Mouse (Mus musculus): ENCODE measurements at regions not wholly inside any gene's neighbourhood (a gene's known extent, or its start where the extent isn't known, plus 50 kb on each side); places are given as distances from the start of the nearest gene placed in this dataset.

DNA sequence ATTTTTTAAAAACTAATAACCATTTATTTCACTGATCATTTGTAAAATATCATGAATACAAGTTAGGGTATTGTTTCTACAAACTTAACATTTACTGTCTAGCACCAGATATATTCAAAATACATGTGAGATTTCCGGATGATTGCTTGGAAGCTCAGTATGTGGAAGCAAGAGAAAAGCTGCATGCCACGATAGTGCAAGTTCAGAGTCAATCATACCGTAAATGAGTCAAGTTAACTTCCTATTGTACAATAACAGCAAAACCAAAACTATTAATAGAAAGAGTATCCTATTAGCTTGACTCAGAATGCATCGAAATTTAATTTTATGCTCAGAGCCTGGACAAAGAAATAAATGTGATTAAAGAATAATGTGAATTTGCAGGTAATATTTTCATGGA, 1284.6 kb upstream of the Cited2 start:
- Histone ChIP-seq H3K27me3 (no peaks in the 10 kb centered on the region), H3K4me3 (replicated peaks) (no peak overlapping the region), H3K36me3 (no peaks in the 10 kb centered on the region), H3K9ac (no peak overlapping the region), H3K9me3 (replicated peaks) (no peaks in the 10 kb centered on the region), H3K4me2 (replicated peaks) (no peak overlapping the region), H3K4me1 (no peaks in the 10 kb centered on the region), H3K27ac (replicated peaks) (no peak overlapping the region)
- WGBS = 83% methylated on average over 4 of the region's 4 CpGs
- no peak for ATAC-seq (ENCODE audit: insufficient number of reproducible peaks, low FRiP score, low TSS enrichment, low read depth)

- Histone ChIP-seq H3K4me1 (no peaks in the 10 kb centered on the region), H3K27ac (replicated peaks) (no peak overlapping the region), H3K4me3 (replicated peaks) (no peak overlapping the region), H3K4me2 (replicated peaks) (no peak overlapping the region), H3K9me3 (replicated peaks) (no peaks in the 10 kb centered on the region), H3K27me3 (no peaks in the 10 kb centered on the region), H3K36me3 (no peaks in the 10 kb centered on the region), H3K9ac (no peak overlapping the region)
- 35% methylated on average over 3 of the region's 3 CpGs for WGBS
- ATAC-seq (ENCODE audit: insufficient number of reproducible peaks, low FRiP score, low TSS enrichment, low read depth) = no peak
These were observed 1281.9 kb upstream of the Cited2 start for GRCm38 (mm10) chr10:16440932-16441640.

DNA sequence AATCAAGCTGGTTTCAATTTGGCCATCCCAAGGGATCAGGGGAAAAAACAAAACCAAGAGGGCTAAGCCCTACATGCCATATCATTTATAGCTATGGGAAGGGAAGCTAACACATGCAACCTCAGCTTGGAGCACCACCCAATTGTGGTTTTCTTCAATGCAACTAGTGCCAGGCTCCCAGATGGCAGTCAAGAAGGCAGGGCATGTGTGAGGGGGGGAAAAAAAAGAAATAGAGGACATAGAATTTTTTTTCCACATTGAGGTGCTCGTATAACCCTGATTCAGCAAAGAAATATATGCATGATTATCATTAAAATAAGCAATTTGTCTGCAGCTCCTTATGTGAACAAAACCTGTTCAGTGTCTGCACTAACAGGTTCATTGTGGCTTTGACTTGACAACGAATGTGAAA, 1281.4 kb upstream of the Cited2 start:
- H3K36me3 ChIP-seq = no peaks in the 10 kb centered on the region
- ATAC-seq (ENCODE audit: insufficient number of reproducible peaks, low FRiP score, low TSS enrichment, low read depth) = no peak
- H3K27me3 ChIP-seq = no peaks in the 10 kb centered on the region
- no peak overlapping the region for H3K4me2 ChIP-seq (replicated peaks)
- no peak overlapping the region for H3K4me3 ChIP-seq (replicated peaks)
- no peaks in the 10 kb centered on the region for H3K4me1 ChIP-seq
- 63% methylated on average over 2 of the region's 2 CpGs for WGBS
- no peaks in the 10 kb centered on the region for H3K9me3 ChIP-seq (replicated peaks)
- H3K27ac ChIP-seq (replicated peaks) = no peak overlapping the region
- no peak overlapping the region for H3K9ac ChIP-seq

GRCm38 (mm10) chr10:16443901-16444300, 1279.1 kb upstream of the Cited2 start:
- H3K4me2 ChIP-seq (replicated peaks) = no peak overlapping the region
- no peaks in the 10 kb centered on the region for H3K9me3 ChIP-seq (replicated peaks)
- no peaks in the 10 kb centered on the region for H3K4me1 ChIP-seq
- no peaks in the 10 kb centered on the region for H3K27me3 ChIP-seq
- ATAC-seq (ENCODE audit: insufficient number of reproducible peaks, low FRiP score, low TSS enrichment, low read depth) = no peak
- H3K4me3 ChIP-seq (replicated peaks) = no peak overlapping the region
- H3K27ac ChIP-seq (replicated peaks) = no peak overlapping the region
- H3K36me3 ChIP-seq = no peaks in the 10 kb centered on the region
- no peak overlapping the region for H3K9ac ChIP-seq

DNA sequence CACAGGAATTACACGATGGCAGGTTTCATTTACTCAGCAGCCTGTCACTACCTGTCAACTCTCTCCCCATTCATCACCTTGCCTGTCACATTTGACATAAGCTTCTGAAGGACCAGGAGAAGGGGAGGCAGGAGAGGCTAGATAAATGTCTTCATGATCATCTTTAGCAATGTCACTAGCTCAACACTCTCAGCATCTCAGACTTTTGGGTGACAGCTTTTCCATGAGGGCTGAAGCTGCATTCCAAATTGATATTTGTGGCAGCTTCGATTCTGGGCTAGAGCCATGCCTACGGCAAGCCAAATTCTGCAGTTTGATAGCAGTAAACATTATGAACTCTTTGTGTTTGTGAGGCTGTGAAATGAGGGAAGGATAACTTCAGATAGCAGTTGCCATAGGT, 1255.1 kb upstream of the Cited2 start:
- Histone ChIP-seq H3K4me3 (replicated peaks) (no peak overlapping the region), H3K9me3 (replicated peaks) (no peaks in the 10 kb centered on the region), H3K4me1 (no peaks in the 10 kb centered on the region), H3K27me3 (no peaks in the 10 kb centered on the region), H3K9ac (no peak overlapping the region), H3K27ac (replicated peaks) (no peak overlapping the region), H3K4me2 (replicated peaks) (no peak overlapping the region), H3K36me3 (no peaks in the 10 kb centered on the region)
- ATAC-seq (ENCODE audit: insufficient number of reproducible peaks, low FRiP score, low TSS enrichment, low read depth) = no peak
- WGBS = 62% methylated on average over 3 of the region's 3 CpGs

DNA sequence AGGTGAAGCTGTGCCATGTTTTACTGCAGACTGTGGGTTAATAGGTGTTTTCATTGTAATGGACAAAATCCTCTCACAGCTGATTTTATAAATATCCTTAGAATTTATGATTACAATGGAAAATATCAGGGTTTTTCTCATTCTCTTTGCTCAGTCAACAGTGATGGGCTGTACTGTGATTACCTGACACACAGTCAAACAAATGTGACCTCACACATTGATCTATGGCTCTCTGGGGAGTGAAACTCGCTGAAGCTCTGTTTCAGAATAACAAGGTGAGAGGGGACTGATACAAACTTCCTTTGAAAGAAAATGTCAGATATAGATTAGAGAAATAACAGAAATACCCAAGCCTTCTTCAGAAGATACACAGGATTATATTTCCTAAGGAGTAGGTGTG, 1253.3 kb upstream of the Cited2 start:
- ATAC-seq (ENCODE audit: insufficient number of reproducible peaks, low FRiP score, low TSS enrichment, low read depth) = no peak
- Histone ChIP-seq H3K27me3 (no peaks in the 10 kb centered on the region), H3K9me3 (replicated peaks) (no peaks in the 10 kb centered on the region), H3K27ac (replicated peaks) (no peak overlapping the region), H3K4me1 (no peaks in the 10 kb centered on the region), H3K4me3 (replicated peaks) (no peak overlapping the region), H3K4me2 (replicated peaks) (no peak overlapping the region), H3K36me3 (no peaks in the 10 kb centered on the region), H3K9ac (no peak overlapping the region)
- 50% methylated on average over 1 of the region's 1 CpGs for WGBS

DNA sequence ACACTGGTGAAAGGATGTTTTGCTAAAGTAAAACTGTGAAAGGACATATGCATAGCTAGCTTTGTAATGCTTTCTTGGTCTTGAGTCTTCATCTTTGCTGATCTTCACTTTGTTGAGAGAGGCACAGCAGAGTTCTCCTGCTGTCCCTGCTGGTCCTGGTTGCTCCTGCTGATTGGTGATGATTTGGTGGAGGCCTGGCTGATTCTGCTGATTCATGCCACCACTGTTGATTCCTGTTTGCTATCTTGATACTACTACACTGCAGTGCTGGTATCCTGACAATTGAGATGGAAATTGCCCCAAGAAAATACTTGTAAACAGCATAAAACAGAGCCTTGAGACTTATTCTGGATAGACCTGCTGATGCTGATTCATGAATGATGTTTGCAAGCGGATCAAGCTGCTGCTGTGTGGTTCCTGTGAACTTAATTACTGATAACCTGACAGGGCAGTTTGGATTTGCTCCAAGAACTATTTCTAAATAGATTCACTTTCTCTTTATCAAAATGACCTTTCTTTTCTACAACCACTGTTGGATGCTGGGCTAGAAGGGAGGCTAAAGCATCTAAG, 1249.0 kb upstream of the Cited2 start:
- Histone ChIP-seq H3K4me2 (replicated peaks) (no peak overlapping the region), H3K4me1 (no peaks in the 10 kb centered on the region), H3K9ac (no peak overlapping the region), H3K27me3 (no peaks in the 10 kb centered on the region), H3K9me3 (replicated peaks) (no peaks in the 10 kb centered on the region), H3K4me3 (replicated peaks) (no peak overlapping the region), H3K36me3 (no peaks in the 10 kb centered on the region), H3K27ac (replicated peaks) (no peak overlapping the region)
- ATAC-seq (ENCODE audit: insufficient number of reproducible peaks, low FRiP score, low TSS enrichment, low read depth) = no peak
- 72% methylated on average over 1 of the region's 1 CpGs for WGBS

DNA sequence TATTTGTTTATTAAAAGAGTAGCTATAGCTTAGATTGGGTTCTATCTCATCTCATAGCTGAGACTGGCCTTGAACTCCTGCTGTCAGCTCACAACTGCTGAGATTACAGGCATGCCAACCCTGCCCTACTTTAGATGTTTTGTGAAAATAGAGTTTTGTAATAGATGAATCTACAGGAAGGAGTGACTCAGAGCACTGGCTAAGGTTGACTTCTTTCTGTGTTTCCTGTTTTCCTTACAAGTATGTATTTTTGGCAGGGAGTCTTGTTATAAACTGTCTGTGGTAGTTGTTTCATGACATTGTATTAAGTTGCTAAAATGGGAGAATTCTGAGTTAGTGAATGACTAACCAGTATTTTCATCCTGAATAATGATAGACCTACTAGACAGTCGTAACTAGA, 1224.4 kb upstream of the Cited2 start:
- Histone ChIP-seq H3K4me3 (replicated peaks) (no peak overlapping the region), H3K4me2 (replicated peaks) (no peak overlapping the region), H3K9ac (no peak overlapping the region), H3K4me1 (no peaks in the 10 kb centered on the region), H3K36me3 (no peaks in the 10 kb centered on the region), H3K27ac (replicated peaks) (no peak overlapping the region), H3K9me3 (replicated peaks) (no peaks in the 10 kb centered on the region), H3K27me3 (no peaks in the 10 kb centered on the region)
- WGBS = 84% methylated on average over 1 of the region's 1 CpGs
- ATAC-seq (ENCODE audit: insufficient number of reproducible peaks, low FRiP score, low TSS enrichment, low read depth) = no peak

DNA sequence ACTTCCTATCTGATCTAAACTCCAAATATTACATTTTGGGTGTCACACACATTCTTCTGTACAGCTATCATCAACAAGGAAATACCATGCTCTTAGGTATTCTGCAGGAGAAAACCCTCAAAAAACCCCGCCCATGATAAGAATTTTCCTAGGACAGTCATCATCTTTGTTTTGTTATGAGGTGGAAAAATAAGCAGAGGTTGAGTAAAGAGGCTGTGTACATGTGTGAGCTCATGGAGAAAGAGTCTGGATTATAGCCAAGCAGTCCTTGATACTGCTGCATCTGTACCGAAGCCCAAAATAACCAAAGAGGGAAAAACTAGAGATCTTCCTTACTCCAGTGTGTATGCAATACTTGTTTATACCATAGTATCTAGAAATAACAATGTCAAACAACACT, 1215.3 kb upstream of the Cited2 start:
- no peak for ATAC-seq (ENCODE audit: insufficient number of reproducible peaks, low FRiP score, low TSS enrichment, low read depth)
- WGBS = 57% methylated on average over 2 of the region's 2 CpGs
- H3K36me3 ChIP-seq = no peaks in the 10 kb centered on the region
- no peaks in the 10 kb centered on the region for H3K4me1 ChIP-seq
- no peaks in the 10 kb centered on the region for H3K27me3 ChIP-seq
- no peaks in the 10 kb centered on the region for H3K9me3 ChIP-seq (replicated peaks)
- H3K9ac ChIP-seq = no peak overlapping the region
- H3K27ac ChIP-seq (replicated peaks) = no peak overlapping the region
- H3K4me2 ChIP-seq (replicated peaks) = no peak overlapping the region
- H3K4me3 ChIP-seq (replicated peaks) = no peak overlapping the region

GRCm38 (mm10) chr10:16508161-16508560, 1214.9 kb upstream of the Cited2 start:
- no peak overlapping the region for H3K4me3 ChIP-seq (replicated peaks)
- 29% methylated on average over 6 of the region's 6 CpGs for WGBS
- no peaks in the 10 kb centered on the region for H3K27me3 ChIP-seq
- no peaks in the 10 kb centered on the region for H3K9me3 ChIP-seq (replicated peaks)
- no peak overlapping the region for H3K9ac ChIP-seq
- no peak for ATAC-seq (ENCODE audit: insufficient number of reproducible peaks, low FRiP score, low TSS enrichment, low read depth)
- H3K27ac ChIP-seq (replicated peaks) = no peak overlapping the region
- no peaks in the 10 kb centered on the region for H3K4me1 ChIP-seq
- H3K36me3 ChIP-seq = no peaks in the 10 kb centered on the region
- H3K4me2 ChIP-seq (replicated peaks) = no peak overlapping the region

DNA sequence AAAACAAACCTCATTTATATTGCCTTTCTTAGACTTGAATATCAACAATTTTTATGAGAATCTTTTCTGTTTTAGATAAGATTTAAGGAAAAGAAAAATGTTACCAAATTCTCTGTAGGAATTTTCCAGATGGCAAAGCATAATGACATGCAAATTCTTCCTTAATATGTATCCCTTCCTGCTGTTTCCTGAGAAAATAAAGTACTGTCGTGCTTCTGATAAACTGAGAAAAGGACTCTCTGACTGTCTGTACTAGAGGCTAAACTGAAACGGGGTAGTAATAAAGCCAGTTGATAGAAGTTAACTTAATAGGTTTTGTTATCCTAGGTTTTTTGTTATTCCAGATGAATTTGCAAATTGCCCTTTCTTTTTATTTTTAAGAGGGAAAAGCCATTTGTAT, 1208.4 kb upstream of the Cited2 start:
- ATAC-seq (ENCODE audit: insufficient number of reproducible peaks, low FRiP score, low TSS enrichment, low read depth) = no peak
- Histone ChIP-seq H3K9ac (no peak overlapping the region), H3K4me3 (replicated peaks) (no peak overlapping the region), H3K27ac (replicated peaks) (no peak overlapping the region), H3K4me1 (no peaks in the 10 kb centered on the region), H3K27me3 (no peaks in the 10 kb centered on the region), H3K4me2 (replicated peaks) (no peak overlapping the region), H3K9me3 (replicated peaks) (no peaks in the 10 kb centered on the region), H3K36me3 (no peaks in the 10 kb centered on the region)
- 65% methylated on average over 2 of the region's 2 CpGs for WGBS

DNA sequence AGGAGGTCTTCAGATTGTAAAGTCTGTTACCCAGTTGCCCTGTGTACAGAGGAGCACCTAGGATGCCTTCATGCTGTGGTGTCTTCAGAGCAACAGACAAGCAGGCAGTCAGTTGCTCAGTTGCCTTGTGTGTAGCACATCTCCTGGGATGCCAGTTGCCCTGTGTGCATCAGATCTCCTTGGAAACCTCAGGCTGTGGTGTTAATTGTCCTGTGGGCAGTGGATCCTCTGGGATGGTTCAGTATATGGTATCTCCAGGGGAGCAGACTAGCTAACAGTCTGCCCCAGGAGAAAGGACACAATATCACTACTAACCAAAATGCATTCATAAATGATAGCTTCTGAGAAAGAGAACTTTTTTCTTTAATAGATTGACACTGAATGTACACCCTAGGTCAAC, 1201.1 kb upstream of the Cited2 start:
- Histone ChIP-seq H3K4me2 (replicated peaks) (no peak overlapping the region), H3K9ac (no peak overlapping the region), H3K27ac (replicated peaks) (no peak overlapping the region), H3K27me3 (no peaks in the 10 kb centered on the region), H3K36me3 (no peaks in the 10 kb centered on the region), H3K4me1 (no peaks in the 10 kb centered on the region), H3K4me3 (replicated peaks) (no peak overlapping the region), H3K9me3 (replicated peaks) (no peaks in the 10 kb centered on the region)
- ATAC-seq (ENCODE audit: insufficient number of reproducible peaks, low FRiP score, low TSS enrichment, low read depth) = peak; percentile 57; the same call in 1 of the 2 replicates
